Mouse (Mus musculus): ENCODE results near the gene Cryge. TPM values are rescaled to one million over a fixed set of nuclear protein-coding genes. Genes with fewer than 3 reads are reported as not detected.

Cryge gene
- not detected in 2 replicates for polyA plus RNA-seq (2012; rRNA removed; ENCODE audit: low replicate concordance)

DNA sequence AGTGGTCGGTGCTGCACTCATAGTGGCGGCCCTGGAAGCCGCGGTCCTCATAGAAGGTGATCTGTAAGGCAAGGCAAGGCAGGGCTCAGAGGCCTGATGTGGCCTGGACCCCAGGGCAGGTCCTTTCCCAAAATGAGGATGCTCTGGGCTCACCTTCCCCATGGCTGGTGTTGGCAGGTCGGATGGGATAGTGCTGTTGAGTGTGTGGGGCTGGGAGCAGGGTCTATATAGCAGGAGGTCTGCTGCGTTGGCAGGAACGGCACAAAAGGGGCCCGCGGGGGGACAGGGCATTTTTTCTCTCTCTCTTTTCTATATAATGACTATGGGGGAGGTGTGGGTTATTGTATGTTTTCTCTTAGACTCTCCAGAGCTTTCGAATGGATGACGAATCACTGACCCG is at the start of gene Cryge:
Gene Cryge, minus strand, starts transcription at position 198 of the 400 bp plus-strand sequence.

DNA sequence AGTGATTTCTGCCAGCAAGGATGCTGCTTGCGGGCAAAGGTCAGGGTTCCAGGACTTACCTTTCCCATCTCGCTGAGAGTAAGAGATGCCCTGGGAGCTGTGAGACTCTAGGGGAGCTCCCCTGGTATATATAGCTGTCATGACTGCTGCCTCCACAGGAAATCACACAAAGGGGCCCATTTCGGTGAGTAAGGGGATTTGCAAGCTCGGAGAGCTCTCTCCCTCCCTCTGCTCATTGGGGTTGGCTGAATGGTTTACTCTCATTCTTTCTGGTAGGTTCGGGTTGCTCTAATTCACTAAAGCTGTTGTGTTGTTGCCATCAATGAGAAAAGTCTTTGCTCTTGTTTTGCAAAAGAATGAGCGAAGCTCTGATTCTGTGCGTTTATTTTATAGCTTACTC is 31.2 kb upstream of the Cryge start, which contains the start of gene Crygb:
Gene Crygb, minus strand, starts transcription at position 101 of the 400 bp plus-strand sequence.

DNA sequence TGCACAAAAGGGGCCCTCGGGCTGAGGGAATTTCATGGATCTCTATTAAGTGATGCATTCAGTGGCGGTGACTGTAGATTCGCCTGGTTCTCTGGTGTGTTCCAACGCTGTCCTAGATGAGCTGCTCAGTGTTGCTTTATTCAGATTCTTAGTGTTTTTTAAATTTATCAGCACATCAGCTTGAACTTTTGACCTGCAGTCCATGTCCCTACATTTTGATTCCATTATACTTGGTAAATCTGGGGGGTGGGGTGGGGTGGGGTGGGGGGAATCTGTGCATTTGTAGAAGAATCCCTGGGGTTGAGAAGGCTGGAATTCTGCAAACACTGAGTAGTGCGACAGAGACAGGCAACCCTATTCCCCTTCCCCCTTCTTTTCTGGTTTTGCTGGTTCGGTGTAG is 22.6 kb upstream of the Cryge start, which contains the start of gene Crygc:
Gene Crygc, minus strand, starts transcription at position 101 of the 400 bp plus-strand sequence.

DNA sequence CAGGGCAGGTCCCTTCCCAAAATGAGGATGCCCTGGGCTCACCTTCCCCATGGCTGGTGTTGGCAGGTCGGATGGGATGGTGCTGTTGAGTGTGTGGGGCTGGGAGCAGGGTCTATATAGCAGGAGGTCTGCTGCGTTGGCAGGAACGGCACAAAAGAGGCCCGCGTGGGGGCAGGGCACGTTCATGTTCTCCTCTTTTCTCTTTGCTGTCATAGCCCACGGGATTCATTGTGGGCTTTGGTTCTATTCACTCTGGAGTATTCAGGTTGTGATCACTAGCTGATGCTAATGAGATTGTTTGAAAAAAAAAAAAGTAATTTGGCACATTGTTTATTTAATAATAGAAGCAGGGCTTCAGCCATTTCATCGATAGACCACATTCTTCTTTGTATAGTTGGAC is 12.4 kb upstream of the Cryge start, which contains the start of gene Crygd:
Gene Crygd, minus strand, starts transcription at position 101 of the 400 bp plus-strand sequence.

DNA sequence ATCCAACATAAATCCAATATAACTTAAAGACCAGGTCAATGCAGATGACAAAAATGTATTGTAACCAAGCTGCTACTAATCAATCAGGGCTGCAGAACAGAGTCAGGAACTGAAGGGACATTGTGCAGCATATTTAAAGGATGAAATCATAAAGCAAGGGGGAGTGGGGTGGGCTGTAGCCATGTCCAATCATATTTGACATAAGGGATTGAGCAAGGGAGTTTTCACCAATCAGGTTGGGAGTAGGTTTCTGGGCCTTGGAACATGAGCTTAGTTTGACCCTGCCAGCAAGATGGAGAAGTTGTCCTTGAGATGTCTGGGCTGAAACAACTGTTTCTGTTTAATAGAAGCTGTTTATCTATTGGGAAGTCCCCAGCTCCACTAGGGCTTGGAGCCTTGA is 18.3 kb downstream of the Cryge start, which contains the start of gene Akr1cl:
Gene Akr1cl, minus strand, starts transcription at position 119 of the 400 bp plus-strand sequence.

Other genes with a start within 250 kb of the Cryge start
- 1.9 and 2.1 TPM in 2 replicates for gene Plekhm3, start 94.3 kb downstream of the Cryge start, polyA plus RNA-seq (2012; rRNA removed; ENCODE audit: low replicate concordance)
- 0.07 and 0.13 TPM in 2 replicates for gene Akr1cl, start 18.4 kb downstream of the Cryge start, polyA plus RNA-seq (2012; rRNA removed; ENCODE audit: low replicate concordance)
- gene Crygd, start 12.3 kb upstream of the Cryge start, polyA plus RNA-seq (2012; rRNA removed; ENCODE audit: low replicate concordance): not detected in 2 replicates
- not detected in 2 replicates for gene Crygc, start 22.5 kb upstream of the Cryge start, polyA plus RNA-seq (2012; rRNA removed; ENCODE audit: low replicate concordance)
- gene Crygb, start 31.1 kb upstream of the Cryge start, polyA plus RNA-seq (2012; rRNA removed; ENCODE audit: low replicate concordance): not detected in 2 replicates
- not detected in 2 replicates for gene Cryga, start 52.2 kb upstream of the Cryge start, polyA plus RNA-seq (2012; rRNA removed; ENCODE audit: low replicate concordance)
- gene Gm28845, start 68.4 kb upstream of the Cryge start, polyA plus RNA-seq (2012; rRNA removed; ENCODE audit: low replicate concordance): not detected in 2 replicates
- 0.07 and 0.35 TPM in 2 replicates for gene D630023F18Rik, start 72.1 kb upstream of the Cryge start, polyA plus RNA-seq (2012; rRNA removed; ENCODE audit: low replicate concordance)
- gene Idh1, start 135.4 kb upstream of the Cryge start, polyA plus RNA-seq (2012; rRNA removed; ENCODE audit: low replicate concordance): 33.1 and 36.4 TPM in 2 replicates
- 2.2 and 2.6 TPM in 2 replicates for gene Pikfyve, start 135.5 kb upstream of the Cryge start, polyA plus RNA-seq (2012; rRNA removed; ENCODE audit: low replicate concordance)
- gene Pth2r, start 230.9 kb upstream of the Cryge start, polyA plus RNA-seq (2012; rRNA removed; ENCODE audit: low replicate concordance): not detected in 2 replicates